Mouse (Mus musculus) G1E (cell line): ENCODE data around the gene Dhdds.

Experiments
- CTCF ChIP-seq: IDR thresholded peaks from 2 replicates; pipeline ENCODE4 v1.5.1; 2012; ENCODE audit warnings: low read depth, low read length, inconsistent platforms, mixed read lengths
- GATA1 ChIP-seq: IDR thresholded peaks from 2 replicates; pipeline ENCODE4 v1.6.1; 2012; ENCODE audit warnings: borderline replicate concordance, low read length, inconsistent platforms, mixed read lengths
- GATA2 ChIP-seq: IDR thresholded peaks from 2 replicates; pipeline ENCODE4 v1.6.1; 2012; ENCODE audit warnings: low read depth, low read length, inconsistent platforms, borderline replicate concordance
- POLR2AphosphoS5 ChIP-seq: IDR thresholded peaks from 2 replicates; pipeline ENCODE4 v1.6.1; 2012; ENCODE audit warnings: low read depth, low read length, inconsistent platforms; ENCODE audit not compliant: insufficient replicate concordance
- TAL1 ChIP-seq: conservative IDR thresholded peaks from 2 replicates; pipeline ENCODE4 v1.6.1; 2012; ENCODE audit warnings: low read depth, low read length, inconsistent platforms, mixed read lengths

GRCm38 (mm10) chr4:134009709-134010108 lies 9.0 kb upstream of the Dhdds start:
- TF ChIP-seq CTCF (no peak), GATA1 (no peak), TAL1 (no peak), GATA2 (no peak), POLR2AphosphoS5 (no peak)
